Mouse (Mus musculus): Measurements from ENCODE around the gene Aqr. TPM values are rescaled to one million over a fixed set of nuclear protein-coding genes. Genes with fewer than 3 reads are reported as not detected.

Gene Aqr
- polyA plus RNA-seq, 1 experiment from 2014 or later: 39.2 TPM

DNA sequence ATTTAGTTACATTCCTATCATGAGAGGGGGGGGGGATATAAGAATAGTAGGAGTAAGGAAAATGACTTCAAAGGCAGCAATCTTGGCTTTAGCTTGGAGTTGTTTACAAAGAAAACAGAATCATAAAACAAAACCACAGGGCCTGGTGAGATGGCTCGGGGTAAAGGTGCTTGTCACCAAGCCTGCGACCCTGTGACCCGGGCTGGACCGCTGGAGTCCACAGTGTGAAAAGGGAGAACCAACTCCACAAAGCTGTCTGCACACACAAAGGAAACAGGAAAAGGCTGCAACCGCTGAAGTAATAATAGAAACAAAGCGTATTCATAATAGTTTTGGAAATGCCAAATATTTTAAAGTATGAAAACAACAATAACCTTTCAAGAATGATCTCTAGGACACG, 67.4 kb downstream of the Aqr start:
- H3K4me3 ChIP-seq: no peak overlapping the region
- DNase-seq (ENCODE audit: low spot score): no peak
- H3K27ac ChIP-seq: no peak overlapping the region
- H3K36me3 ChIP-seq: peaks cover 97% of the 10 kb centered on the region
- H3K9me3 ChIP-seq: no peaks in the 10 kb centered on the region
- no peaks in the 10 kb centered on the region for H3K27me3 ChIP-seq (ENCODE audit: insufficient read depth, poor library complexity, severe bottlenecking)
- H3K4me1 ChIP-seq (replicated peaks): no peaks in the 10 kb centered on the region
- WGBS: 61% methylated on average over 7 of the region's 7 CpGs

DNA sequence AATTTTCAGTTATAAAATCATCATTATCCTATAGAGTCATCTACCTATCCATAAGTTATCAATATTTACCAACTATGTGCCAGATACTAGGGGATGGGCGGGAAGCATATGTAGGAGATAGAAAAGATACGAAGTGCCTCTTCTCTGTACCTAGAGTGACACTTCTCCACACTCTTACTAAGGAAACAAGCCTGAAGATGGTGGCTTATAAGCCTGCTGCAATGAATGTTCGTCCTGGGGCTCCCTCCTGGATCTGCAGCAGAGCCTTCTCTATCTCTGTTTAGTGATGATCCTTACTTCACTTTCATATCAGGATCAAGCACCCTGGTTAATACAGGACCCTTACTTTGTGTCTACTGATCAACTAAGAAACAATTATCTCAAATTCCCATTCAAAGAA, 69.2 kb downstream of the Aqr start:
- no peaks in the 10 kb centered on the region for H3K9me3 ChIP-seq
- 96% methylated on average over 3 of the region's 3 CpGs for WGBS
- H3K4me1 ChIP-seq (replicated peaks): no peaks in the 10 kb centered on the region
- peaks cover 95% of the 10 kb centered on the region for H3K36me3 ChIP-seq
- no peak overlapping the region for H3K4me3 ChIP-seq
- no peak overlapping the region for H3K27ac ChIP-seq
- no peak for DNase-seq (ENCODE audit: low spot score)
- no peaks in the 10 kb centered on the region for H3K27me3 ChIP-seq (ENCODE audit: insufficient read depth, poor library complexity, severe bottlenecking)

DNA sequence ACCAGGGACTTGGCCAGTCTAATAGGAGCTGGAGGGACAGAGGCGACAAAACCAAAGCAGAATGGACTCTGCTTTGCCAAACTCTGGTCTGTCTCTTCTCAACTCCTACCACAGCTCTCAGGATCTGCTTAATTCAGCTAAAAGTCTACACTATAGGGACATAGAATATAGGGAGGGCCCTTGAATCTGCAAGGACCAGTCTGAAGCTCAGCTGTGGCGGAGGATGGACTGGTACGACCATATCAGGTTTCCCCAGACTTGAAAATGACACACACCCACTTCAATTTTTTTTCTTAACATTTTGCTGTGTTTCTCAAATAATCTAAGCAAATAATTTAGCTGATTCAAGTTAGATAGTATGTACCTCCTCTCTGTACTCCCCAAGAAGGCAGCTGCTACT, 69.6 kb downstream of the Aqr start:
- Histone ChIP-seq H3K4me1 (replicated peaks) (no peaks in the 10 kb centered on the region), H3K9me3 (no peaks in the 10 kb centered on the region), H3K4me3 (no peak overlapping the region), H3K27me3 (ENCODE audit: insufficient read depth, poor library complexity, severe bottlenecking) (no peaks in the 10 kb centered on the region), H3K27ac (no peak overlapping the region), H3K36me3 (peaks cover 95% of the 10 kb centered on the region)
- no peak for DNase-seq (ENCODE audit: low spot score)
- 94% methylated on average over 3 of the region's 3 CpGs for WGBS

DNA sequence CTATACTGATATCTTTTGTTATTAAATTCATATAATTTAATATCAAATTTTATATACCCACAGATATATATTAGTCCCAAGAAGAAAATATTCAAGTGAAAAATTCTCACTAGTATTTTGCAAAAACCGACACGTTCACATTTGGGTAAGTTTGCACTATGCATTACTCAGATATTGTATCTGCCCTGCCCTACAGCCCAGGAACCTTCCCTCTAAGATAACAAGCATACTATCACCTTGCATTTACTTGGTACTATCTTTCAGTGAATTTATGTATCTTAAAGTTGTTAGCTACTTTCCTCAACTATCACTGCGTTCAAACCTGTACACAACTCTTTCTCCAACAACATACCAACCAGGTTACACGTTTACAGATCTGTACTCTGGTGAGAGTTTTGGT, 71.3 kb downstream of the Aqr start:
- no peaks in the 10 kb centered on the region for H3K9me3 ChIP-seq
- H3K4me3 ChIP-seq: no peak overlapping the region
- no peaks in the 10 kb centered on the region for H3K27me3 ChIP-seq (ENCODE audit: insufficient read depth, poor library complexity, severe bottlenecking)
- H3K27ac ChIP-seq: no peak overlapping the region
- H3K4me1 ChIP-seq (replicated peaks): no peaks in the 10 kb centered on the region
- H3K36me3 ChIP-seq: peaks cover 94% of the 10 kb centered on the region
- no peak for DNase-seq (ENCODE audit: low spot score)
- 94% methylated on average over 4 of the region's 4 CpGs for WGBS

GRCm38 (mm10) chr2:114107288-114108278, 79.2 kb downstream of the Aqr start:
- no peaks in the 10 kb centered on the region for H3K9me3 ChIP-seq
- DNase-seq (ENCODE audit: low spot score): no peak
- H3K27me3 ChIP-seq (ENCODE audit: insufficient read depth, poor library complexity, severe bottlenecking): no peaks in the 10 kb centered on the region
- 66% methylated on average over 23 of the region's 23 CpGs for WGBS
- H3K36me3 ChIP-seq: peaks cover 98% of the 10 kb centered on the region
- H3K27ac ChIP-seq: no peak overlapping the region
- H3K4me1 ChIP-seq (replicated peaks): peaks cover 5% of the 10 kb centered on the region
- no peak overlapping the region for H3K4me3 ChIP-seq

DNA sequence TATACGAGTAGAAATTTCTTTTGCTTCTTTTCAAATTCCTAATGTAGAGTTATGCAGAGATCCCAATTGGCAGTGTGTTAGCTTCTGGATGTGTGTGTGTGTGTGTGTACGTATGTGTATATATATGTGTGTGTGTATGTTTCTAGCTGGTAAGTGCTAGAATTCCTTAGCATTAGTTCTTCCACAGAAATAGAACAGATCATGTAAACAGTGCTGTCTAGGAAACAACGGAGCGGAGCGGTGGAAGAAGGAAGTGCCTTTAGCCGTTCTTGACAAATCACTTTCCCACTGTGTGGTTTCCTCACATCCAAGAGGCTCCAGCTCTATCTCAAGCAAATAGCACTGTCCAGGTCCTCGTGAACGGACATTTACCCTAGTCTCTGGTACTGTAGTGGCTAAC, 80.4 kb downstream of the Aqr start:
- no peak overlapping the region for H3K27ac ChIP-seq
- H3K4me1 ChIP-seq (replicated peaks): peaks cover 5% of the 10 kb centered on the region
- H3K36me3 ChIP-seq: peaks cover 99% of the 10 kb centered on the region
- DNase-seq (ENCODE audit: low spot score): no peak
- H3K27me3 ChIP-seq (ENCODE audit: insufficient read depth, poor library complexity, severe bottlenecking): no peaks in the 10 kb centered on the region
- no peaks in the 10 kb centered on the region for H3K9me3 ChIP-seq
- WGBS: 91% methylated on average over 8 of the region's 8 CpGs
- no peak overlapping the region for H3K4me3 ChIP-seq

DNA sequence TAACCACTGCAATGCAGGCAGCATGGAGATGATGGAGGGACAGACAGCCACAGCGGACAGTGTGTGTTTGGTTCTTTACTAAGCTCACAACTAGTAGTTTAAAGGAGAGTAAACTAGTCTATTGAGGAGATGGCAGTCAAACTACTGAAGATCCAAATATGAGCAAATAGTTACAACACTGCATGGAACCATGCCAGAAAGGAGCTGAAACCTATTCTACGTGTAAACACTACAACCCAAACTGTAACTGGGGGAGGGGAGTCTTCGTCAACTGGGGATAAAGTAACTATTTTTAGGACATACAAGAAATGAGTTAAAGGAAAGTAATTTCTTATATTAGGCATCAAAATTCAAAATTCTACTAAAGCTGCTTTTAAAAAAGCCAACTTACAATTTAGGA, 84.4 kb downstream of the Aqr start:
- Histone ChIP-seq H3K27me3 (ENCODE audit: insufficient read depth, poor library complexity, severe bottlenecking) (no peaks in the 10 kb centered on the region), H3K4me3 (no peak overlapping the region), H3K27ac (no peak overlapping the region), H3K4me1 (replicated peaks) (no peaks in the 10 kb centered on the region), H3K9me3 (no peaks in the 10 kb centered on the region), H3K36me3 (peaks cover 88% of the 10 kb centered on the region)
- WGBS: 92% methylated on average over 3 of the region's 3 CpGs
- DNase-seq (ENCODE audit: low spot score): no peak

- Histone ChIP-seq H3K9me3 (no peaks in the 10 kb centered on the region), H3K27ac (no peak overlapping the region), H3K4me1 (replicated peaks) (no peaks in the 10 kb centered on the region), H3K4me3 (no peak overlapping the region), H3K36me3 (peaks cover 72% of the 10 kb centered on the region), H3K27me3 (ENCODE audit: insufficient read depth, poor library complexity, severe bottlenecking) (no peaks in the 10 kb centered on the region)
- no peak for DNase-seq (ENCODE audit: low spot score)
- 94% methylated on average over 9 of the region's 9 CpGs for WGBS
Observed at GRCm38 (mm10) chr2:114100834-114101233, 86.0 kb downstream of the Aqr start.

DNA sequence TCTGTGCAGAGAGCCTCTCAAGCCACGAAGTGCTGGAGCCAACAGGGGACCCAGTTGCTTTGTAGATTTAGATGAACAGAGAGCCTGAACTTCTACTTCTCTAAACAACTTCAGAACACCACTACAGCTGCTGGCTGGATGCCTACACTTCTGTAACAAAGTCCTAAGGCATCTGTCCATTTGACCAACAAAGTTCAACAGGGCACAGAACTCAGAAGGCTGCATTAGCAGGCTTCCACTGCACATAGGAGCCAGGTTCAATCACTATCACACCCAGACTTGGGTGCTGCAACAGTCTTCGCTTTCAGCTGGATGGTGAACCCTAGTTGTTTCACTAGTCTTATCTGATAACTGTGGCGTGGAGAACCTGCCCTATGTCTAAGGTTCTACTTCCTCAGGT, 87.0 kb downstream of the Aqr start:
- Histone ChIP-seq H3K36me3 (peaks cover 62% of the 10 kb centered on the region), H3K4me1 (replicated peaks) (no peaks in the 10 kb centered on the region), H3K27me3 (ENCODE audit: insufficient read depth, poor library complexity, severe bottlenecking) (no peaks in the 10 kb centered on the region), H3K27ac (no peak overlapping the region), H3K4me3 (no peak overlapping the region), H3K9me3 (no peaks in the 10 kb centered on the region)
- DNase-seq (ENCODE audit: low spot score): no peak
- 92% methylated on average over 3 of the region's 3 CpGs for WGBS

DNA sequence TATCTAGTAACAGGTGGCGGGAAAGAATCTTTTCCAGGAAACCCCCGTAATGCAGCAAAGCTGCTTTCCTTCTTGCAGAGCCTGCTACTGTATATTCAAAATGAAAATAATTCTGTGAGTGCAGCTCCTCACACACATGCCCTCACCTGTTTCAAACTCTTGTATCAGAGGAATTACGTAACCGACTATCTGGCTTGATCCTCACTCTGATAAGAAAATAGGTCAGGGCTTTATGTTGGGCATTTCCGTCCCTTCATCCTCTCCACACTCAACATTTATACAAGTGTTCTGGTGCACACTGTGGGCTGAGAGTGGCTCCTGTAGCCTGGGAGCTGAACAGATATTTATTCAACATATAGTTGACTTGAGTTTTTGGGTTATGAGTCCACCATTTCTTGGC, 87.7 kb downstream of the Aqr start:
- H3K4me1 ChIP-seq (replicated peaks): no peaks in the 10 kb centered on the region
- no peaks in the 10 kb centered on the region for H3K9me3 ChIP-seq
- H3K27me3 ChIP-seq (ENCODE audit: insufficient read depth, poor library complexity, severe bottlenecking): no peaks in the 10 kb centered on the region
- no peak for DNase-seq (ENCODE audit: low spot score)
- 94% methylated on average over 5 of the region's 5 CpGs for WGBS
- peaks cover 55% of the 10 kb centered on the region for H3K36me3 ChIP-seq
- H3K4me3 ChIP-seq: no peak overlapping the region
- H3K27ac ChIP-seq: no peak overlapping the region

DNA sequence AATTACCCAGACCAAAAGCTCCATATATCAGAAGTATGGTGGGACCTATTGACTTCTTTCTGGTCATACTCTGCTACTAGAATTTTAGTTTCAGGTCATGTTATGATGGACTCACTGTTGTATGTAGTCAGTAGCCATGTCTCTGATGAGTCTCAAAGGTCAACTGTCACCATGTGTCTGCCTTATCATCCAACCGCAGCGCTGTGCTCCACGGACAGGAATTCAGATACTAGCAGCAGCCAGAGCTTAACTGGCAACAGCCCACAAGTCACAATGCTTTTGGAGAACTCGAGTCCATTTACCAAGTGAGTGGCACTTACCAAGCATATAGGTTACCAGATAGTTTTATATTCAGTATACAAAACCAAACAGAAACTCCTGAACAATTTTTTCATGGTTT, 89.2 kb downstream of the Aqr start:
- H3K4me1 ChIP-seq (replicated peaks): no peaks in the 10 kb centered on the region
- no peaks in the 10 kb centered on the region for H3K9me3 ChIP-seq
- no peak for DNase-seq (ENCODE audit: low spot score)
- H3K36me3 ChIP-seq: peaks cover 40% of the 10 kb centered on the region
- no peak overlapping the region for H3K4me3 ChIP-seq
- no peak overlapping the region for H3K27ac ChIP-seq
- WGBS: 93% methylated on average over 4 of the region's 4 CpGs
- no peaks in the 10 kb centered on the region for H3K27me3 ChIP-seq (ENCODE audit: insufficient read depth, poor library complexity, severe bottlenecking)

- 96% methylated on average over 1 of the region's 1 CpGs for WGBS
- no peak overlapping the region for H3K4me3 ChIP-seq
- H3K27me3 ChIP-seq (ENCODE audit: insufficient read depth, poor library complexity, severe bottlenecking): no peaks in the 10 kb centered on the region
- H3K4me1 ChIP-seq (replicated peaks): no peaks in the 10 kb centered on the region
- DNase-seq (ENCODE audit: low spot score): no peak
- no peaks in the 10 kb centered on the region for H3K9me3 ChIP-seq
- H3K27ac ChIP-seq: no peak overlapping the region
- peaks cover 30% of the 10 kb centered on the region for H3K36me3 ChIP-seq
Observed at GRCm38 (mm10) chr2:114096570-114096969, 90.3 kb downstream of the Aqr start.

DNA sequence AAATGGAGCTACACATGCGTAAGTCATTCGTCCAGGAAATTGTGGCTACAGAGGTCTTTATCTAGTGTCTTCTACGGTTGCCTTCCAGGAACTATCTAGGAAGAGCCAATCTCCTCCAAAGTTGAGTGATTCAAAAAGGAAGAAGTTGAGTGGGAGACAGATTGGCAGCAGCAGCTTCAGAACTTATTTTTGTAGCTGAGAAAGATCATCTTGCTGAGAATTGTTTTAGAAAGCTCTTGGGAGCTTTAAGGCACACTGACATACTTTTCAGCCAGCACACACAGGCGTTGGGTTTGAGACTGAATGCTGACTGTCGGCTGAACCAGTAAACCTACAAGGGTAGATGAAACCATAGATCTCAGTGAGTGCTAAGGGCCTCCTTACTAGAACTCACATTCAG, 91.5 kb downstream of the Aqr start:
- 90% methylated on average over 5 of the region's 5 CpGs for WGBS
- Histone ChIP-seq H3K4me3 (no peak overlapping the region), H3K9me3 (no peaks in the 10 kb centered on the region), H3K4me1 (replicated peaks) (no peaks in the 10 kb centered on the region), H3K36me3 (peaks cover 17% of the 10 kb centered on the region), H3K27me3 (ENCODE audit: insufficient read depth, poor library complexity, severe bottlenecking) (no peaks in the 10 kb centered on the region), H3K27ac (no peak overlapping the region)
- DNase-seq (ENCODE audit: low spot score): no peak
